Mouse (Mus musculus) thymus, postnatal 36 days (tissue): ENCODE data around the gene Pptc7.

ENCODE experiments used
- DNase-seq, 2 experiments: peaks; one replicate each; pipeline ENCODE4 v3.0.0; 2022; ENCODE audit warnings: mixed read lengths in 2 of 2

Gene Pptc7

GRCm38 (mm10) chr5:122284183-122285028, at the start of gene Pptc7:
Pptc7 (plus strand) TSS chr5:122284365.
- peak; percentile 89 to 92 for DNase-seq

GRCm38 (mm10) chr5:122235196-122235836, 48.8 kb upstream of the Pptc7 start:
- DNase-seq = peak; percentile 72 to 80

GRCm38 (mm10) chr5:122237200-122237599, 47.0 kb upstream of the Pptc7 start:
- DNase-seq = no peak

- DNase-seq = no peak
Measured at GRCm38 (mm10) chr5:122239618-122240017, 44.5 kb upstream of the Pptc7 start.

- no peak for DNase-seq
Measured at GRCm38 (mm10) chr5:122240521-122240920, 43.6 kb upstream of the Pptc7 start.

DNA sequence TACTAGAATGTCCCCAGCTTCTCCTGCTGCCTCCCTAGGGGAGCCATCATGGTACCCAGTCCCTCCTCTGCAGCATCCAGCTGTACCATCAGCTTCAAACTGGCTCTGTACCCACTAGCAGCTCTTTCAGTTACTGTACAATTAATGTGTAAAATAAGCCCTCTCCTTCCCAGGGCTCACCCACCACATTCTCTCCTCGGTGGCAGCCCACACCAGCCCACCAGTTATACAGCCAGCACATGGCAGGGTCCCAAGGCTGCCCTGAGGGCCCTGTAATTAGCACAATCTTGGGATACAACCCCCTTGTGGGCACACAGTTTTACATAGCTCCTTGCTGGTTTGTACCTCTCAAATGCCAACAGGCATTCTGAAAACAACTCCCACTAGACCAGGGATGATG, 43.2 kb upstream of the Pptc7 start:
- DNase-seq = no peak

GRCm38 (mm10) chr5:122242521-122243123, 41.5 kb upstream of the Pptc7 start:
- no peak for DNase-seq

DNA sequence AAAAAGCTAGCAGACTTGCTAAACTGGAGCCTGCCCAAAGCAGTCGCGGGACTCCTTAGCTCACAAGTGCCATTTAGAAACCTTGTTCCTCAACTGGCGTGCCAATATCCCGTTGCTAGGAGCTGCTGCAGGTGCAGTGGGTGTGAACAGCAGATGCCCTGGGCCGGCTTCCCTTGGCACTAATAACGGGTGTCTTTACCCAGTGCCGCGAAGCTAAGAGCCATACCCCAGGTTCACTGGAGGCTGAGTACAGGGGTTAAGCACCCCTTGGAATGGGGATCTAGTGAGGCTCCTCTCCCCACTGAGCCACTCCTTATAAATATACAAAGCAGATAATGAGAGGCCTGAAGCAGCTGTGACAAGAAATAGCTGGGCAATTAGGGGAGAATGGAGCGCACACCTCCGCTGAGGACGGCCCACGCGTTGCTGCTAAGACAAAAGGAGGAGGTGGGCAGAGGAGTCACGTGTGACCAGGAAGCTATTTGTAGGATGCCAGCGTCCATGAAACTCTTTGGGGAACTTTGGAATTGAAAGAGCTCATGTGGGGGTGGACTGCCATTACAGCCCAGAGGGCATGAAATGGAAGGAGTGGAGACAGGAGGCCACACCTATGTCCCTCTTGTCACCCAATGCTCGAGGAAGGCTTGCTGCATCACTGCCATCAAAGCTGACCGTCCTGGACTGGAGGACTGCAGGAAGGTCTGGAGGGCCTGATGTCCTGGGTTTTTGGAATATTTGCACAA, 40.2 kb upstream of the Pptc7 start:
- DNase-seq = no peak

DNA sequence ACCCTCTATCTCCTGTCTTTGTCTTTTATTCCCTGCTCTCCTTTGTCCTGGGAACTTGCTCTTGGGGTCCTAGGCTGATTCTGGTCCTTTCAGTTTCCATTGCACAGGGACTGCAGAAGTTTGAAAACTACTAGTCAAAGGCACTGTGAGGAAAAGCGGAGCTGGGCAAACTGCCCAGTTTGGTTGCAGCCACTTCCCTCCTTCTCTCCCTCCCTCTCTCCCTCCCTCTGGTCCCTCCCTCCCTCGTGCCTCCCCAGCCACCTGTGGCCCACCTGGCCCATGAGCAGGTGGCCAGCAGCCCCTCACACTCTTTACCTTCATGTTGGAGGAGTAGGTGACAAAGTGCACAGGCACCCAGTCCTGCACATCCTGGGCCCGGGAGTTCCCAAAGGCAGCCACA, 39.0 kb upstream of the Pptc7 start:
- DNase-seq = no peak

DNA sequence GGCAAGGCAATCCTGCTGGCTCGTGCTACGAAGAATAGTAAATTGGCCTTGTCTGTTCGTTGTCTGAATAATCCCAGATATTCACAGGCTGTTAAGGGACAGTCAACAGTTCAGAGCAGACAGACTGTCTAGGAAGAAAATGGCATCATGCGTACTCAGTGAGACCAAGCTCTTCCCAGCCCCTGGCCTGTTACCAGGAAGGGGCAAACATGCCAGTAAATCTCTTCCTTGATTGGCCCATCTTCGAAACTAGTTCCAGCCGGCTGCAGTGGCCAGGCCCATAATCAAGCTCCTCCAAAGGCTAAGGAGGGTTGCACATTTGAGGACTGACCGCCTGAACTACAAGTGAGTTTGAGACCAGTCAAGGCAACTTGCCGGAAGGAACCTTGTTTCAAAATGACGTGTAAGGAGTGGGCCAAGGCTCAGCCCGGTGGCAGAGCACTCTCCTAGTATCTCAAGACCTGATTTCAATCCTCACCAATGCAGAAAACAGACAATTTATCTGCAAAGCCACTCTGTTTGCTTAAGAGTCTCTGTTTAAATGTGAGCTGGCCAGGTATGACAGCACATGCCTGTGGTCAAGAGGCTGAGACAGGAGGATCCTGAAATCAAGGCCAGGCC, 37.5 kb upstream of the Pptc7 start:
- DNase-seq = no peak

DNA sequence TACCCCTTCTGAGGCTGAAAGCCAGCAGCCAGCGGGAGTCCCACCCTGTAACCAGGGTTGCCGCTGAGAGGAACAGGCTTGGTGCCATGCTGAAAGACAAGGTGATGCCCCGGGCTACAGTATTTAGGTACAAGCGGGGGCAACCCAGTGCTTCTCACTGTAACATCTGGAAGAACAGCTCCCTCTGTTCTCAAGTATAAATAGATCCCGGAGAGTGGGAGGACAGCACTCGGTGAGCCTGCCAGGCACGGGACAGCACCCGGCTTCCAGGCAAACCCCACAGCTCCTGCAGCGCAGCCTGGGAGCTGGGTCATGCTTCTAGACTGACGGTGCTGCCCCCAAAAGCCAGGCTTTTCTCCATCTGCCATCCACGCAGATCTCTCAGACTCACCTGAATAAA, 36.6 kb upstream of the Pptc7 start:
- no peak for DNase-seq

GRCm38 (mm10) chr5:122247934-122248333, 36.2 kb upstream of the Pptc7 start:
- DNase-seq = no peak

DNA sequence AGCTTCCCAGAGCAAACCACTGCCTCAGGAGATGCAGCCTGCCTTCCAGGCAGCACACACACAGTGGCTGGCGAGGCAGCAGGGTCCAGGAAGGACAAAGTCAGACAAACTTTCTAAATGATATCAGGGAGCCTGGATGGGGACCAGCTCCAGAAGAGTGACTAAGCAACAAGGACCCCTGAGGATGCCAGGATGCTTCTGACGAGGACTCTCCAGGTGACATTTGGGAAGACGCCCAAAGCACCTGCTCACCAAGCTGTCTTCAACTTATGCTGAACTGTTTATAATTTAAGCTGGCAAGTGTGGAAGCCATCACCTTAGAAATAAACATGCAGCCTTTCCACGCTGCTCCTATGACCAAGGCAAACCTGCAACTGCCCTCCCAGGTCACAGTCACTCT, 34.9 kb upstream of the Pptc7 start:
- DNase-seq = no peak

GRCm38 (mm10) chr5:122251895-122252606, 32.1 kb upstream of the Pptc7 start:
- DNase-seq = no peak

GRCm38 (mm10) chr5:122258027-122258741, 26.0 kb upstream of the Pptc7 start:
- DNase-seq = no peak

DNA sequence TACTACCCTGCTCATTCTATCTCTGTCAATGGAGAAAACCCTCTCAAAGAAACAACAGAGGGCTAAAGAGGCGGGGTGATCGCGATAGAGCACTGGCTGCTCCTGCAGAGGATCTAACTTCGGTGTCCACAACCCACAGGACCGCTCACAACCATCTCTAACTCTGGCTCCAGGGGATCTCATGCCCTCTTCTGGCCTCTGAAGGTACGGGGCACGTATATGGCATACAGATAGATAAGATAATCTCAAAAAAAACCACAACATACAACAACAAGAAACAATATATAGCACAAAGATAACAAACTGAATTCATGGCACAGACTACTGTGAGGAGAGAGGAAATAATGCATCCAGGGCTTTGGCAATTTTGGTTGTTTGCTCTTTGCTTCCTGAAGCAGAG, 22.1 kb upstream of the Pptc7 start:
- peak; percentile 33 to 42 for DNase-seq

GRCm38 (mm10) chr5:122263933-122264905, 19.9 kb upstream of the Pptc7 start, which contains the start of gene Tctn1:
Tctn1 (minus strand) TSS chr5:122264460.
- DNase-seq = peak; percentile 86 to 91

DNA sequence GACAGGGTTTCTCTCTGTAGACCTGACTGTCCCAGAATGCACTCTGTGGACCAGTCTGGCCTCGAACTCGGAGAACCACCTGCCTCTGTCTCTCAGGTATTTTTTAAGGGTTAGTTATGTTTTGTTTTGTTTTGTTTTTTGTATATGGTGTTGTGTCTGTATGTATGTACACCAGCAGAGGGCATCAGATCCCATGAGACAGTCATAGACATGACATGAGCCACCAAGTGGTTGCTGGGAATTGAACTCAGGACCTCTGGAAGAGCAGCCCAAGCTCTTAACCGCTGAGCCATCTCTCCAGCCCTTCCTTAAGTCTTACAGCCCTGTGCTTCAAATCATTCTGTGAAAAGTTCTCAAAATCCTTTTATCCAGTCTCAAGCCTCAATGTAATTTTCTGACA, 19.0 kb upstream of the Pptc7 start:
- no peak for DNase-seq

DNA sequence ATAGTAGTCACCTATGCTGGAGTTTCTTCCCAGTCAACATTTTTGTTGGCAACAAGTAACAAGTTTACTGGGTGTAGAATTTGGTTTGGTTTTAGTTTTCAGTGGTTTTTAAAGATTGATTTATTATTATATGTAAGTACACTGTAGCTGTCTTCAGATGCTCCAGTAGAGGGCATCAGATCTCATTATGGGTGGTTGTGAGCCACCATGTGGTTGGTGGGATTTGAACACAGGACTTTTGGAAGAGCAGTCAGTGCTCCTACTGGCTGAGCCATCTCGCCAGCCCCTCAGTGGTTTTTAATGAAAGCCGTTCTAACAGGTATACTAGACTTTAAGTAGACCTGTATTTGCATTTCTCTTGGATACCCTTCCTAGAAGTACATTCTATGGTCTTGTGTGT, 18.2 kb upstream of the Pptc7 start:
- no peak for DNase-seq

DNA sequence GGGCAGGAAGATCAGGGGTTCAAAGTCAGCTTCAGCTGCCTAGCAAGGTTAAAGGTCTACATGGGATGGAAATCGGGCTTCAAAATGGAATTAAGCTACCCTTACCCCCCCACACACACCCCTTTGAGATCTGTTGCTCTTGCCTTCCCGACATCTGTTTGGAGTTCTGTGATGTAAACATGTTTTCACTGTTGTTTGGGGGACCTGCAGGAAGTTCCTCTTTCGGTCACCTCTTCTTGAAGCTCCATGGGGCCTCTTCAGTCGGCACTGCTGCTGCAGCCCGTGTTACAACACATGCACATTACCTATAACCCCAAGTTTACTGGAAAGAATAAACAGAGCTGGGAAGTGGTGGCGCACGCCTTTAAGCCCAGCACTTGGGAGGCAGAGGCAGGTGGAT, 17.0 kb upstream of the Pptc7 start:
- DNase-seq = no peak
